Mouse (Mus musculus): ENCODE results near the gene Igfbp7.
A peak's percentile ranks its signal among the peaks of the same experiment; 100 is the strongest.

Gene Igfbp7

GRCm38 (mm10) chr5:77404941-77405340 lies 2.9 kb downstream of the Igfbp7 start:
- DNase-seq: no peak

- DNase-seq: no peak
Observed at GRCm38 (mm10) chr5:77402901-77403300, 4.9 kb downstream of the Igfbp7 start.

GRCm38 (mm10) chr5:77402137-77402536 lies 5.7 kb downstream of the Igfbp7 start:
- DNase-seq: no peak

GRCm38 (mm10) chr5:77400823-77401222 lies 7.0 kb downstream of the Igfbp7 start:
- no peak for DNase-seq

GRCm38 (mm10) chr5:77400151-77400550 lies 7.7 kb downstream of the Igfbp7 start:
- DNase-seq: no peak

- no peak for DNase-seq
Observed at GRCm38 (mm10) chr5:77399076-77399475, 8.8 kb downstream of the Igfbp7 start.

- no peak for DNase-seq
Observed at GRCm38 (mm10) chr5:77398285-77399057, 9.4 kb downstream of the Igfbp7 start.

GRCm38 (mm10) chr5:77393990-77394618 lies 13.7 kb downstream of the Igfbp7 start:
- DNase-seq: no peak

- no peak for DNase-seq
Observed at GRCm38 (mm10) chr5:77393094-77393619, 14.7 kb downstream of the Igfbp7 start.

- no peak for DNase-seq
Observed at GRCm38 (mm10) chr5:77390272-77390671, 17.6 kb downstream of the Igfbp7 start.

- DNase-seq: no peak
Observed at GRCm38 (mm10) chr5:77388359-77388758, 19.5 kb downstream of the Igfbp7 start.

GRCm38 (mm10) chr5:77387414-77387704 lies 20.5 kb downstream of the Igfbp7 start:
- no peak for DNase-seq

GRCm38 (mm10) chr5:77386596-77387413 lies 21.0 kb downstream of the Igfbp7 start:
- DNase-seq: no peak

- DNase-seq: no peak
Observed at GRCm38 (mm10) chr5:77385900-77386595, 21.8 kb downstream of the Igfbp7 start.

- DNase-seq: no peak
Observed at GRCm38 (mm10) chr5:77385221-77385620, 22.6 kb downstream of the Igfbp7 start.

GRCm38 (mm10) chr5:77384724-77385123 lies 23.1 kb downstream of the Igfbp7 start:
- DNase-seq: no peak

- no peak for DNase-seq
Observed at GRCm38 (mm10) chr5:77383799-77384554, 23.9 kb downstream of the Igfbp7 start.

GRCm38 (mm10) chr5:77381686-77382085 lies 26.2 kb downstream of the Igfbp7 start:
- peak; percentile 21 for DNase-seq

GRCm38 (mm10) chr5:77381283-77381682 lies 26.6 kb downstream of the Igfbp7 start:
- DNase-seq: no peak

- peak; percentile 88 for DNase-seq
Observed at GRCm38 (mm10) chr5:77380321-77380901, 27.4 kb downstream of the Igfbp7 start.

- peak; percentile 64 for DNase-seq
Observed at GRCm38 (mm10) chr5:77379434-77380135, 28.3 kb downstream of the Igfbp7 start.

All from retina, postnatal 1 day (tissue).